Mouse (Mus musculus) spleen, postnatal 36 days (tissue): ENCODE measurements around the gene Atp6v0e.

ENCODE experiments used
- DNase-seq, 2 experiments: peaks; one replicate each; pipeline ENCODE4 v3.0.0; 2022; ENCODE audit warnings: low spot score in 2 of 2, mixed read lengths in 1 of 2

Gene Atp6v0e

DNA sequence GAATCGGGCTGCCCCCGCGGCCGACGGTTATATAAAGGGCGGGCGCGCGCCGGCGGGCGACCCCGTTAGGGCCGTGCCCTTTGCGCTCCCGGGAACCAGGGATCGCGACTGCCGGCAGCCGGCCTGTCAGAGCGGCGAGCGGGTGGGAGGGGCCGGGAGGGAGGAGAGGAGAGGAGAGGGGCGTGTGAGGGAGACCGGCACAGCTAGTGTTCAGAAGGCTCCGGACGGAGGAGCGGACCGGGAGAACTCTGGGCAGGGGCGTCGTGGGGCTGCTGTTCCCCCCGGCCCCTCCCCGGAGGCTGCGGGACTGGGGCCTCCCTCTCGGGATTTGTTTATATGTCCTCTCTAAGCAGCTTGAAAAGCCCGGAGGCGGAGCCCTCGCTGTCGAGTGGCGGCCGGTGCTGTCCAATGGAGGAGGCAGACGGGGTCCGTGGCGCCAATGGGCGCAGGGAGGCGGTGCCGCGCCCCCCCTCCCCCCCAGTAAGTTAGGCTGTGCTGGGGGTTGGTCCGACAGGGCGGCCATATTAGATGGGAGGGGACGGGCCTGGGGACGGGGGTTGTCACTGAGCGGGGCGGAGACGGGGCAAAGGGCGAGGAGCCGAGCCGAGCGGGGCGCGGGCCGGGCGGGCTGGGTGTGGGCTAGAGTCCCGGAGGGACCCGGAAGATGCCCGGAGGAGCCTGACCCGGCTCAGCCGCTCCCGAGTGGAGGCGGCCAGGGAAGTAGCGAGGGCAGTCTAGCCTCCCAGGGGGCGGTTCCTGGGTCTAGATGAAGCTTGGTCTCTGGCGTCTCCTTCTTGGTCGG is 53.1 kb downstream of the Atp6v0e start:
- peak; percentile 97 for DNase-seq

DNA sequence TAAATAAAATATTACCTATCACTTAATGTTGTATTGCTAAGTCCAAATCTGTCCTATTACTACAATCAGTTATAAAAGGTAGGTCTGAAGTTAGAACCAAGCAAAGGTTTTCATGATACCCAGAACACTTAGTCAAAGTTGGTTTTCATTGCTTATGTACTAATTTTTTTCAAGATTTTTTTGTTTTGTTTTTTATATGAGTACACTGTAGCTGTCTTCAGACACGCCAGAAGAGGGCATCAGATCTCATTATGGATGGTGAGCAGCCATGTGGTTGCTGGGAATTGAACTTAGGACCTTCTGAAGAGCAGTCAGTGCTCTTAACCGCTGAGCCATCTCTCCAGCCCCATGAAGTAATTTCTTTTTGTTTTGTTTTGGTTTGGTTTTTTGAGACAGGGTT is 54.8 kb downstream of the Atp6v0e start:
- no peak for DNase-seq

DNA sequence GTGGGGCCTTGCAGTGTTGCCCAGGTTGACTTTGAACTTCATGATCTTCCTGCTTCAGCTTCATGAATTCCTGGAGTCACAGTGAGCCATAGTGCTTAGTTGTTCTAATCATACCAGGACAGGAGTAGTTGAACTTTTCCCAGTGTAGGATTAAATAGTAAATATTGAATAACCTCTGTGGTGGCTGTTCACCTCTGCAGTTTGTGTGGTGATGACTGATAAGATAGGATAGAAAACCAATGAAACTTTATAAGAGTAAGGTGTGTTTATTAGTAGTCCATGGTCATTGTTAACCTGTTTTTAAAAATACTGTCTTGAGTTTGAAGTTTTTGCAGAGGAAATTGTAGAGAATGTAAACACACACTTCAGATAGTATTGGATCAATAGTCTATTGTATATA is 56.4 kb downstream of the Atp6v0e start:
- no peak for DNase-seq

DNA sequence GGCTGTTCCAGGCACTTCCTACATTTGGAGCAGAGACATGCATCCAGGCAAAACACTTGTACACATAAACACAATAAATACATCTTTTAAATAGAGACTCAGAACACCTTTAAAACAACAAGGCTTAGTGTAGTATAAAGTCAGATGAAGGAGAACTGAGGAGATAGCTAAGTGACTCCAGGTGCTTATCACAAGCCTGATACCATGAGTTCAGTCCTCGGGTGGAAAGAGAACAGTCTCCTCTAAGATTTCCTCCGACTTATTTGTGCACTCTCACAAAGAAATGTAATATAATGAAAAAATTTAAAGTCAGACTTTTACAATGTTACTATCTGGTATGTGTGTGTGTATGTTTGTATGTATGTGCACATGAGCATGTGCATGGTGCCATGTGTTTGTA is 58.8 kb downstream of the Atp6v0e start:
- DNase-seq, result no peak

DNA sequence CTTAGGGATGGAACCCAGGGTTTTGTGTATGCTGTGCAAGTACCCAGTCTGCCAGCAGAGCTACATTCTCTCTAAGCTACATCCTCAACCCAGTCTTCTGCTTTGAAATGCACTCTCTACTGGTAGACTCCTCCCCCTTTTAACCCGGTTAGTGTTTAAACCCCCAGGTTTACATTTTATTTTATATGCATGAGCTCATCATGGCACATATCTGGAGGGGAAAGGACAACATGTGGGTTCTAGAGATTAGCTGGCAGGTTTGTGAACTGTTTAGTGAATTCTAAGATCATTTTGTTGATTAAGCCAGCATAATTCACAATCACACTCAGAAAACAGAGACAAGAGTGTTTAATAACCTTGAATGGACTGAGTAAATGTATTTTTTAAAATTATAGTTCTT is 61.8 kb downstream of the Atp6v0e start:
- DNase-seq, result no peak

DNA sequence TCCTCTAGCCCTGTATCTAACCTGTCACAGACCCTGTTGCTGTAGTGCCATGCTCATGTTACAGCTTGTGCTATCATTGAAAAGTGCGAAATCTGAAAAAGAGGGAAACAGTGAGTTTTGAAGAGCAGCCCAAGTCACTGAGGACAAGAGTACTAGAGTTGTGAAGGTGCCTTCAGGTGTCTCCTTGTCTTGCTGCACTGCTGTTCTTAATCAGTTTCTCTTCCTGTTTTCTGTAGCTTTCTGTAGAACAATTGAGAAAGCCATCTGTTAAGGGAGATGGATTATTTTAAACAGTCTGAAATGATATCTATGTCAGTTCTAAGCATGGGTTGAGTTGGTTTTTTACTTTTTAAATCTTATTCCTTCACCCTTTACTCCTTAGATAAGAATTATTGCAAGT is 63.6 kb downstream of the Atp6v0e start:
- DNase-seq, result peak; percentile 19 to 30

DNA sequence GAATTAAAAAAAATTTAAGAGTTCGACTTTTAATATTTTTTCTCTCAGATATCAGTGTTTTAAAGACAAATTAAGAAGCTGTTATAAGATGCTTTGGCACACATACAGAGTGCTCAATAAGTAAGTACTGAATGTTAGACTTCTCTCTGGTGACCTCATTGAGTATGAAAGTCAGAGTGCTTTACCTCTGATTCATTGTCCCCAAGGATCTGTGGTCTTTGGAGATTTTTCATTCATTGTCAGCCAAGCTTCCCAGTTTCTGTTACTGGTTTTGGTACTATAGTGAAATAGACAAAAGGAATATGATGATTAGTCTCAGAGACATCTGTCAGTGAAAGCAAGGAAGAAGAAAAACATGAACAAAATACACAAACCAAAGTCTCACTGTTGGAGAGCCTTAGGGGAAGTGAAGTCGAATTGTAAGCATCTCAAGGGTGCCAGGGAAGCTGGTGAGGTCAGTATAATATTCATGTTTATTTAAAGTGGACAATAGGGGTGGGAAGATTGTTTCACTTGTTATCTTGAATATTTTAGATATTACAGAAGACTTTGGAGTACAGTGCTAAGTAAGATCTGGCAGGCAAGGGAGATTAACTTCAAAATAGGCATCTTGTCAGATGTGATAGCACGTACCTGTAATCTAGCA is 64.2 kb downstream of the Atp6v0e start:
- DNase-seq, result no peak

DNA sequence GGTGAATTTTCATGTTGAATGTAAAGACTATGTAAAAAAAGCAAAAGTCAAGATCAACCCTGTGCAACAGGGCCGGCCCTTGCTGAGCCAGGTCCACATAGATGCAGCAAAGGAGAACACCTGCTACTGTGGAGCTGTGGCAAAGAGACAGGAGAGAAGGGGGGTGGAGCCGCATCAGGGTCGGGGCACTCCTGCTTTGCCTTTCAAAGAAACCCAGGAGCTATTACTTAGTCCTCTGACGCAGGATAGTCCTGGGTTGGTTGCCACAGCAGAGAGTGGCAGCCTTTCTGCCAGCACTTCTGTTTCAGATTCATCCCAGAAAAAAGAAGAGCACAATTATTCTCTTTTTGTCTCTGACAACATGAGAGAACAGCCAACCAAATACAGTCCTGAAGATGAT is 79.5 kb downstream of the Atp6v0e start:
- DNase-seq, result no peak

DNA sequence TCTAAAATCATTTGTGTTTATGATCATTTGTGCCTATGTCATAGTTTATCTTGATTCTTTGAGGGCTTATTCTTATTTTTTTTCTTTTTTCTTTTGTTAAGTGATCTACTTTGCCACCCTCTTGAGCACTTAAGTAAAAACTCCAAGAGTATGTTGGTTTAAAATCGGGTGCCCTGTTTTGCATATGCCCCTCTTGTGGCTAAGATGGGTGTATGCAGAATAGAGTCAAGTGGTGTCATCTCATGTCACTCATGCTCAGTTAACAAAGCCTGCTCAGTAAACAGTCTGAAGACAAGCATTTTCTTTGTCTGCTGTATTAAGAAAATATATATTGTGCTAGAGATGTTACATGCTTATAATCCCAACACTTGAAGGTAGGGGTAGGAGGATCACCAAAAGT is 80.3 kb downstream of the Atp6v0e start:
- DNase-seq, result no peak
